Mouse (Mus musculus) heart, embryonic 15.5 days (tissue): ENCODE measurements around the gene Wdr82. TPM values are rescaled to one million over a fixed set of nuclear protein-coding genes. Genes with fewer than 3 reads are reported as not detected.

Experiments used
- ATAC-seq: fragments of 200-750 bp; cut with Nextera tagmentation; replicated peaks from 2 replicates; pipeline ENCODE4 v1.8.0; 2017; ENCODE audit warnings: low read depth, moderate TSS enrichment; ENCODE audit not compliant: insufficient number of reproducible peaks, insufficient read depth, low FRiP score
- H3K27ac ChIP-seq: fragments of 300-500 bp; sonication (generic); 2 replicates; pipeline ENCODE4 v1.5.1; 2015; ENCODE audit warnings: mild to moderate bottlenecking, inconsistent platforms
- H3K27me3 ChIP-seq: fragments of 300-500 bp; sonication (generic); 2 replicates; pipeline ENCODE4 v1.6.1; 2015; ENCODE audit warnings: inconsistent platforms
- H3K36me3 ChIP-seq: fragments of 300-500 bp; sonication (generic); 2 replicates; pipeline ENCODE4 v1.6.1; 2015; ENCODE audit warnings: mild to moderate bottlenecking, inconsistent platforms
- H3K4me1 ChIP-seq: fragments of 300-500 bp; sonication (generic); replicated peaks from 2 replicates; pipeline ENCODE4 v1.6.1; 2015; ENCODE audit warnings: inconsistent platforms
- H3K4me2 ChIP-seq: fragments of 300-500 bp; sonication (generic); 2 replicates; pipeline ENCODE4 v1.6.1; 2015; ENCODE audit warnings: inconsistent platforms, mild to moderate bottlenecking, moderate library complexity
- H3K4me3 ChIP-seq: fragments of 300-500 bp; sonication (generic); 2 replicates; pipeline ENCODE4 v1.5.1; 2015; ENCODE audit warnings: mild to moderate bottlenecking, inconsistent platforms
- H3K9ac ChIP-seq: fragments of 300-500 bp; sonication (generic); 2 replicates; pipeline ENCODE4 v1.6.1; 2015; ENCODE audit warnings: mild to moderate bottlenecking, inconsistent platforms
- H3K9me3 ChIP-seq: fragments of 300-500 bp; sonication (generic); replicated peaks from 2 replicates; pipeline ENCODE4 v1.6.1; 2016; ENCODE audit warnings: inconsistent platforms
- WGBS: fragments of 180-500 bp; shearing (Covaris S2); methylation state at CpG from one replicate; pipeline ENCODE4 v1.1.7; 2015; ENCODE audit warnings: mixed read lengths; 5-methylcytosine and 5-hydroxymethylcytosine counted together
- polyA plus RNA-seq: library from polyadenylated mRNA; unstranded; fragments of >200 nt; fragmentation: Nextera tagmentation; extraction: Ambion mirVana; gene quantifications from 2 replicates; pipeline ENCODE4 v1.2.1, GENCODE M21; 2015

The Wdr82 gene
- polyA plus RNA-seq, 1 experiment from 2014 or later = 16.7 TPM

GRCm38 (mm10) chr9:106210853-106211609 is 40.3 kb downstream of the Wdr82 start:
- H3K4me3 ChIP-seq = peak overlapping the region; percentile 36; the same call in 1 of the 2 replicates
- H3K27ac ChIP-seq = peak overlapping the region; percentile 41; the same call in 1 of the 2 replicates
- H3K36me3 ChIP-seq = peaks cover 34% of the 10 kb centered on the region
- peak overlapping the region; percentile 63 for H3K4me2 ChIP-seq
- peaks cover 23% of the 10 kb centered on the region for H3K4me1 ChIP-seq
- H3K27me3 ChIP-seq = no peaks in the 10 kb centered on the region
- H3K9ac ChIP-seq = peak overlapping the region; percentile 46; the same call in 1 of the 2 replicates
- no peaks in the 10 kb centered on the region for H3K9me3 ChIP-seq
- WGBS = 62% methylated on average over 9 of the region's 9 CpGs
- ATAC-seq = no peak

GRCm38 (mm10) chr9:106211680-106212593 is 41.2 kb downstream of the Wdr82 start:
- Histone ChIP-seq H3K27me3 (no peaks in the 10 kb centered on the region), H3K36me3 (peaks cover 34% of the 10 kb centered on the region), H3K27ac (peak overlapping the region; percentile 41; the same call in 1 of the 2 replicates), H3K9ac (peak overlapping the region; percentile 46), H3K4me1 (peaks cover 14% of the 10 kb centered on the region), H3K9me3 (no peaks in the 10 kb centered on the region), H3K4me3 (peak overlapping the region; percentile 36), H3K4me2 (peak overlapping the region; percentile 63)
- peak; percentile 67 for ATAC-seq
- 22% methylated on average over 37 of the region's 37 CpGs for WGBS

- WGBS = 84% methylated on average over 12 of the region's 12 CpGs
- no peak overlapping the region for H3K4me2 ChIP-seq
- no peaks in the 10 kb centered on the region for H3K27me3 ChIP-seq
Measured at GRCm38 (mm10) chr9:106212594-106212981, 41.9 kb downstream of the Wdr82 start.

GRCm38 (mm10) chr9:106215341-106216125 is 44.8 kb downstream of the Wdr82 start:
- WGBS = 78% methylated on average over 6 of the region's 6 CpGs
- Histone ChIP-seq H3K9me3 (no peaks in the 10 kb centered on the region), H3K4me2 (no peak overlapping the region), H3K27me3 (no peaks in the 10 kb centered on the region), H3K4me1 (peaks cover 12% of the 10 kb centered on the region), H3K27ac (no peak overlapping the region), H3K9ac (no peak overlapping the region), H3K4me3 (no peak overlapping the region), H3K36me3 (peaks cover 31% of the 10 kb centered on the region)
- ATAC-seq = no peak

More at GRCm38 (mm10) chr9:106212594-106212981, 41.9 kb downstream of the Wdr82 start:
- Histone ChIP-seq H3K9ac (no peak overlapping the region), H3K4me3 (no peak overlapping the region), H3K27ac (no peak overlapping the region), H3K9me3 (no peaks in the 10 kb centered on the region), H3K4me1 (peaks cover 12% of the 10 kb centered on the region), H3K36me3 (peaks cover 34% of the 10 kb centered on the region)
- no peak for ATAC-seq

- Histone ChIP-seq H3K27ac (no peak overlapping the region), H3K4me3 (no peak overlapping the region), H3K4me2 (no peak overlapping the region), H3K9ac (no peak overlapping the region), H3K9me3 (no peaks in the 10 kb centered on the region), H3K27me3 (no peaks in the 10 kb centered on the region), H3K4me1 (peaks cover 4% of the 10 kb centered on the region; the same call in 1 of the 2 replicates), H3K36me3 (peaks cover 31% of the 10 kb centered on the region)
- 85% methylated on average over 7 of the region's 7 CpGs for WGBS
- no peak for ATAC-seq
Measured at GRCm38 (mm10) chr9:106216971-106217370, 46.2 kb downstream of the Wdr82 start.

- Histone ChIP-seq H3K27ac (no peak overlapping the region), H3K9me3 (no peaks in the 10 kb centered on the region), H3K27me3 (peaks cover 13% of the 10 kb centered on the region), H3K36me3 (no peaks in the 10 kb centered on the region), H3K4me2 (no peak overlapping the region), H3K9ac (no peak overlapping the region), H3K4me3 (no peak overlapping the region), H3K4me1 (peaks cover 4% of the 10 kb centered on the region; the same call in 1 of the 2 replicates)
- no peak for ATAC-seq
- 68% methylated on average over 8 of the region's 8 CpGs for WGBS
Measured at GRCm38 (mm10) chr9:106220894-106221523, 50.3 kb downstream of the Wdr82 start.

GRCm38 (mm10) chr9:106222261-106222851 is 51.6 kb downstream of the Wdr82 start, which contains the start of gene Tlr9:
Gene Tlr9 (plus strand): TSS chr9:106222598.
- no peak within 1 kb of the TSS for H3K4me3 ChIP-seq
- no peak for ATAC-seq
- H3K4me1 ChIP-seq = peaks cover 10% of the 10 kb centered on the region; the same call in 1 of the 2 replicates
- peaks cover 13% of the 10 kb centered on the region for H3K27me3 ChIP-seq
- H3K36me3 ChIP-seq = no peaks in the 10 kb centered on the region
- H3K4me2 ChIP-seq = no peak within 1 kb of the TSS
- no peak within 1 kb of the TSS for H3K27ac ChIP-seq
- H3K9me3 ChIP-seq = no peaks in the 10 kb centered on the region
- H3K9ac ChIP-seq = no peak within 1 kb of the TSS
- WGBS = 53% methylated on average over 4 of the region's 4 CpGs

- H3K27ac ChIP-seq = no peak overlapping the region
- H3K9me3 ChIP-seq = no peaks in the 10 kb centered on the region
- WGBS = 68% methylated on average over 4 of the region's 4 CpGs
- peaks cover 14% of the 10 kb centered on the region for H3K4me1 ChIP-seq
- H3K9ac ChIP-seq = no peak overlapping the region
- no peak overlapping the region for H3K4me3 ChIP-seq
- peaks cover 13% of the 10 kb centered on the region for H3K27me3 ChIP-seq
- no peak for ATAC-seq
- no peak overlapping the region for H3K4me2 ChIP-seq
- H3K36me3 ChIP-seq = no peaks in the 10 kb centered on the region
Measured at GRCm38 (mm10) chr9:106222994-106223393, 52.3 kb downstream of the Wdr82 start.

- peak overlapping the region; percentile 47 for H3K4me3 ChIP-seq
- H3K27me3 ChIP-seq = peaks cover 13% of the 10 kb centered on the region
- H3K4me2 ChIP-seq = peak overlapping the region; percentile 78
- no peaks in the 10 kb centered on the region for H3K36me3 ChIP-seq
- 52% methylated on average over 24 of the region's 24 CpGs for WGBS
- H3K27ac ChIP-seq = no peak overlapping the region
- H3K9me3 ChIP-seq = no peaks in the 10 kb centered on the region
- peaks cover 16% of the 10 kb centered on the region for H3K4me1 ChIP-seq
- peak overlapping the region; percentile 36 for H3K9ac ChIP-seq
- ATAC-seq = no peak
Measured at GRCm38 (mm10) chr9:106225469-106226150, 54.9 kb downstream of the Wdr82 start.
